Comparison of ENCODE assay signal across 11 mouse cellular contexts in genomic region chr14:30869391-30869801, GRCm38 (mm10). TPM values are rescaled to one million over a fixed set of nuclear protein-coding genes. Genes with fewer than 3 reads are reported as not detected.
DNase-seq lines count a peak whose midpoint lies in the region; ATAC-seq and TF ChIP-seq lines count a peak whose summit lies in the region.
"Had no signal": no experiment of that assay in that cellular context is flagged by ENCODE, and none has a peak within 500 bp of the region (broad histone marks: within the 10 kb centered on the region; RNA-seq: fewer than 3 reads in every experiment).

No protein-coding gene starts in this region.

- H3K27ac ChIP-seq in gastrocnemius, adult 2 months, result peak overlapping the region; percentile 95
- peak overlapping the region; percentile 48 for H3K27ac ChIP-seq in limb, embryonic 11.5 days (replicated peaks; ENCODE audit: low read depth, low read length)

- H3K4me1 ChIP-seq in limb, embryonic 11.5 days (ENCODE audit: control insufficient read depth, insufficient read depth, low read length), result peaks cover 17% of the 10 kb centered on the region; the same call in 1 of the 2 replicates

- ATAC-seq in limb, embryonic 11.5 days (ENCODE audit: insufficient number of reproducible peaks, low FRiP score, low TSS enrichment, low read depth), result no peak
- ATAC-seq in megakaryocyte-erythroid progenitor cell, adult 5-6 weeks (replicated peaks; ENCODE audit: low FRiP score, low TSS enrichment, poor library complexity, severe bottlenecking), result no peak

- H3K36me3 ChIP-seq in limb, embryonic 11.5 days (ENCODE audit: control insufficient read depth, insufficient read depth, low read length), result no peaks in the 10 kb centered on the region

- intact Hi-C loops in gastrocnemius, adult 2 months (cut with DNase I), result loop anchor here (5.0 kb wide), 2 partner anchors 42 to 277 kb away; partner anchors contain the start of gene Tmem110

- peak; percentile 78 for DNase-seq in gastrocnemius, adult 2 months
- DNase-seq in gastrocnemius, postnatal 4 days (ENCODE audit: low spot score in 2 of 2), result no peak
- peak; percentile 99 for DNase-seq in heart, adult 11 months
- no peak for DNase-seq in limb, embryonic 11.5 days (ENCODE audit: low spot score)
- peak; percentile 58 to 73 for DNase-seq in lung, postnatal 4 days
- DNase-seq in frontal cortex, postnatal 25 days (ENCODE audit: low spot score in 2 of 2), result no peak
- DNase-seq in frontal cortex, postnatal 36 days (ENCODE audit: low spot score in 2 of 2), result no peak
- DNase-seq: B cell, adult 2 months; retina, postnatal 1 day had no signal

- H3K9ac ChIP-seq in limb, embryonic 11.5 days (ENCODE audit: low read length), result no peak overlapping the region

- H3K4me3 ChIP-seq in gastrocnemius, adult 2 months, result peak overlapping the region; percentile 41
- no peak overlapping the region for H3K4me3 ChIP-seq in limb, embryonic 11.5 days (ENCODE audit: low read depth, low read length)

- no peaks in the 10 kb centered on the region for H3K9me3 ChIP-seq in limb, embryonic 11.5 days (ENCODE audit: control insufficient read depth, low read length)

- 84% methylated on average over 8 of the region's 8 CpGs for WGBS in limb, embryonic 11.5 days

- H3K4me2 ChIP-seq in limb, embryonic 11.5 days (ENCODE audit: low read depth, severe bottlenecking), result no peak overlapping the region

- no peak for TF ChIP-seq CTCF in gastrocnemius, adult 2 months (IDR thresholded peaks at IDR 0.05)

- H3K27me3 ChIP-seq in limb, embryonic 11.5 days (ENCODE audit: control insufficient read depth, insufficient read depth, low read length), result no peaks in the 10 kb centered on the region

RNA-seq across cellular contexts. Expression of gene Mustn1, which starts 9.6 kb away (rescaled TPM):
- 10 to 100 TPM; 53.6 to 65.4 TPM for total RNA-seq in gastrocnemius, adult 2 months (2021)
- 100 to 1,000 TPM; 154 to 180 TPM for total RNA-seq in gastrocnemius, postnatal 4 days (2021)
- 1.1 and 1.2 TPM in 2 replicates for polyA plus RNA-seq in limb, embryonic 11.5 days (2014; fragmentation: Nextera tagmentation; extraction: Ambion mirVana)
- 0.52 and 1.4 TPM in 2 replicates for total RNA-seq in megakaryocyte-erythroid progenitor cell, adult 5-6 weeks (2014; fragmentation: Nextera tagmentation)
- total RNA-seq in megakaryocyte-erythroid progenitor cell, adult 5-6 weeks (2017), result 1.2 TPM in 1 of 2 replicates, not detected in the other

RNA-seq across cellular contexts. Expression of gene Itih4, which starts 16.9 kb away (rescaled TPM):
- total RNA-seq in gastrocnemius, adult 2 months (2021), result under 1 TPM; 0.11 to 0.13 TPM
- 1 to 10 TPM in 1 of 2 experiments, under 1 TPM in 1; 0.86 to 4.6 TPM for total RNA-seq in gastrocnemius, postnatal 4 days (2021)
- polyA plus RNA-seq in limb, embryonic 11.5 days (2014; fragmentation: Nextera tagmentation; extraction: Ambion mirVana), result not detected in 2 replicates
- not detected in 2 replicates for total RNA-seq in megakaryocyte-erythroid progenitor cell, adult 5-6 weeks (2014; fragmentation: Nextera tagmentation)
- total RNA-seq in megakaryocyte-erythroid progenitor cell, adult 5-6 weeks (2017), result not detected in 2 replicates
- total RNA-seq: left cerebral cortex, postnatal 36 days had no signal

RNA-seq across cellular contexts. Expression of gene Tmem110, which starts 44.0 kb away (rescaled TPM):
- 10 to 100 TPM in 1 of 2 experiments, 1 to 10 TPM in 1; 6.2 to 12.6 TPM for total RNA-seq in gastrocnemius, adult 2 months (2021)
- 10 to 100 TPM; 13.0 to 15.7 TPM for total RNA-seq in gastrocnemius, postnatal 4 days (2021)
- polyA plus RNA-seq in limb, embryonic 11.5 days (2014; fragmentation: Nextera tagmentation; extraction: Ambion mirVana), result 37.5 and 38.7 TPM in 2 replicates
- 3.3 and 14.3 TPM in 2 replicates for total RNA-seq in megakaryocyte-erythroid progenitor cell, adult 5-6 weeks (2014; fragmentation: Nextera tagmentation)
- total RNA-seq in megakaryocyte-erythroid progenitor cell, adult 5-6 weeks (2017), result 4.1 and 6.9 TPM in 2 replicates

RNA-seq across cellular contexts. Expression of gene Itih3, which starts 54.2 kb away (rescaled TPM):
- total RNA-seq in gastrocnemius, adult 2 months (2021), result under 1 TPM; 0.10 to 0.25 TPM
- total RNA-seq in gastrocnemius, postnatal 4 days (2021), result 1 to 10 TPM; 1.3 to 4.9 TPM
- polyA plus RNA-seq in limb, embryonic 11.5 days (2014; fragmentation: Nextera tagmentation; extraction: Ambion mirVana), result 0.14 and 0.15 TPM in 2 replicates
- not detected in 2 replicates for total RNA-seq in megakaryocyte-erythroid progenitor cell, adult 5-6 weeks (2014; fragmentation: Nextera tagmentation)
- not detected in 2 replicates for total RNA-seq in megakaryocyte-erythroid progenitor cell, adult 5-6 weeks (2017)

Comparison
In these comparisons a context has a peak if more than half of its experiments do, and no peak if none do; other contexts are left out.
1. DNase-seq: peak in gastrocnemius, adult 2 months (single experiment), heart, adult 11 months (single experiment) and lung, postnatal 4 days (2 of 2); none in gastrocnemius, postnatal 4 days (0 of 2), limb, embryonic 11.5 days (single experiment), frontal cortex, postnatal 25 days (0 of 2) and frontal cortex, postnatal 36 days (0 of 2).
2. RNA of gene Mustn1, which starts 9.6 kb away (total RNA-seq): 154 to 180 TPM in gastrocnemius, postnatal 4 days and 53.6 to 65.4 TPM in gastrocnemius, adult 2 months; 0.52 to 1.4 TPM in megakaryocyte-erythroid progenitor cell, adult 5-6 weeks; every median in the first group is over 10 times any median in the second.